Mouse (Mus musculus) limb, embryonic 10.5 days (tissue): ENCODE data around the gene Sptbn1. TPM values are rescaled to one million over a fixed set of nuclear protein-coding genes. Genes with fewer than 3 reads are reported as not detected.

Experiments used
- DNase-seq: peaks from one replicate; pipeline ENCODE4 v3.0.0-alpha.2; 2017; ENCODE audit warnings: low spot score
- H3K27ac ChIP-seq: fragments of 300-500 bp; sonication (generic); 2 replicates; pipeline ENCODE4 v1.5.1; 2016; ENCODE audit warnings: mild to moderate bottlenecking
- H3K27me3 ChIP-seq: fragments of 300-500 bp; sonication (generic); 2 replicates; pipeline ENCODE4 v1.6.1; 2016; ENCODE audit warnings: low read depth, mild to moderate bottlenecking; ENCODE audit not compliant: poor library complexity, severe bottlenecking
- H3K36me3 ChIP-seq: fragments of 300-500 bp; sonication (generic); 2 replicates; pipeline ENCODE4 v1.6.1; 2016; ENCODE audit warnings: mild to moderate bottlenecking, moderate library complexity
- H3K4me1 ChIP-seq: fragments of 300-500 bp; sonication (generic); 2 replicates; pipeline ENCODE4 v1.6.1; 2016
- H3K4me3 ChIP-seq: fragments of 300-500 bp; sonication (generic); 2 replicates; pipeline ENCODE4 v1.5.1; 2016; ENCODE audit warnings: mild to moderate bottlenecking, moderate library complexity
- H3K9me3 ChIP-seq: fragments of 300-500 bp; sonication (generic); replicated peaks from 2 replicates; pipeline ENCODE4 v1.6.1; 2016; ENCODE audit warnings: mild to moderate bottlenecking
- WGBS: fragments of 180-500 bp; shearing (Covaris S2); methylation state at CpG from one replicate; pipeline ENCODE4 v1.1.7; 2016; 5-methylcytosine and 5-hydroxymethylcytosine counted together
- polyA plus RNA-seq: library from polyadenylated mRNA; unstranded; fragments of >200 nt; fragmentation: Nextera tagmentation; extraction: Ambion mirVana; gene quantifications from 2 replicates; pipeline ENCODE4 v1.2.1, GENCODE M21; 2016

Gene Sptbn1
- polyA plus RNA-seq, 1 experiment from 2014 or later, result 64.1 TPM

GRCm38 (mm10) chr11:30224599-30224998, 43.4 kb downstream of the Sptbn1 start:
- H3K4me3 ChIP-seq, result no peak overlapping the region
- DNase-seq, result no peak
- no peaks in the 10 kb centered on the region for H3K36me3 ChIP-seq
- H3K4me1 ChIP-seq, result no peaks in the 10 kb centered on the region; the same call in 1 of the 2 replicates
- no peaks in the 10 kb centered on the region for H3K27me3 ChIP-seq
- no peaks in the 10 kb centered on the region for H3K9me3 ChIP-seq
- H3K27ac ChIP-seq, result no peak overlapping the region

- no peak for DNase-seq
- Histone ChIP-seq H3K4me3 (no peak overlapping the region), H3K27me3 (no peaks in the 10 kb centered on the region), H3K9me3 (no peaks in the 10 kb centered on the region), H3K4me1 (no peaks in the 10 kb centered on the region; the same call in 1 of the 2 replicates), H3K36me3 (0 out of 2 replicates have a peak, but pooled peaks cover 3% of the 10 kb centered on the region), H3K27ac (no peak overlapping the region)
- WGBS, result 33% methylated on average over 2 of the region's 2 CpGs
These were observed 45.3 kb downstream of the Sptbn1 start for GRCm38 (mm10) chr11:30222636-30223035.

- 84% methylated on average over 5 of the region's 5 CpGs for WGBS
These were observed 46.9 kb downstream of the Sptbn1 start for GRCm38 (mm10) chr11:30221043-30221442.

GRCm38 (mm10) chr11:30218386-30218785, 49.6 kb downstream of the Sptbn1 start:
- no peaks in the 10 kb centered on the region; the same call in 1 of the 2 replicates for H3K4me1 ChIP-seq
- H3K27ac ChIP-seq, result no peak overlapping the region
- no peaks in the 10 kb centered on the region for H3K9me3 ChIP-seq
- DNase-seq, result no peak
- H3K36me3 ChIP-seq, result 0 out of 2 replicates have a peak, but pooled peaks cover 3% of the 10 kb centered on the region
- no peaks in the 10 kb centered on the region for H3K27me3 ChIP-seq
- 86% methylated on average over 1 of the region's 1 CpGs for whole genome bisulfite sequencing
- H3K4me3 ChIP-seq, result no peak overlapping the region

More at GRCm38 (mm10) chr11:30221043-30221442, 46.9 kb downstream of the Sptbn1 start:
- DNase-seq, result no peak
- Histone ChIP-seq H3K27me3 (no peaks in the 10 kb centered on the region), H3K27ac (no peak overlapping the region), H3K4me3 (no peak overlapping the region), H3K9me3 (no peaks in the 10 kb centered on the region), H3K4me1 (no peaks in the 10 kb centered on the region; the same call in 1 of the 2 replicates), H3K36me3 (0 out of 2 replicates have a peak, but pooled peaks cover 3% of the 10 kb centered on the region)

GRCm38 (mm10) chr11:30217496-30217895, 50.5 kb downstream of the Sptbn1 start:
- H3K27ac ChIP-seq, result no peak overlapping the region
- H3K36me3 ChIP-seq, result 0 out of 2 replicates have a peak, but pooled peaks cover 3% of the 10 kb centered on the region
- H3K27me3 ChIP-seq, result no peaks in the 10 kb centered on the region
- no peaks in the 10 kb centered on the region; the same call in none of the 2 replicates for H3K4me1 ChIP-seq
- WGBS, result 48% methylated on average over 1 of the region's 1 CpGs
- no peak for DNase-seq
- no peaks in the 10 kb centered on the region for H3K9me3 ChIP-seq
- H3K4me3 ChIP-seq, result no peak overlapping the region

- Histone ChIP-seq H3K27ac (no peak overlapping the region), H3K4me3 (no peak overlapping the region), H3K27me3 (no peaks in the 10 kb centered on the region), H3K4me1 (peaks cover 13% of the 10 kb centered on the region), H3K36me3 (0 out of 2 replicates have a peak, but pooled peaks cover 3% of the 10 kb centered on the region), H3K9me3 (no peaks in the 10 kb centered on the region)
- 43% methylated on average over 5 of the region's 5 CpGs for WGBS
- no peak for DNase-seq
These were observed 56.1 kb downstream of the Sptbn1 start for GRCm38 (mm10) chr11:30211663-30212416.

GRCm38 (mm10) chr11:30211141-30211540, 56.8 kb downstream of the Sptbn1 start:
- no peaks in the 10 kb centered on the region for H3K9me3 ChIP-seq
- WGBS, result 71% methylated on average over 3 of the region's 3 CpGs
- H3K4me3 ChIP-seq, result no peak overlapping the region
- DNase-seq, result no peak
- 0 out of 2 replicates have a peak, but pooled peaks cover 3% of the 10 kb centered on the region for H3K36me3 ChIP-seq
- no peaks in the 10 kb centered on the region for H3K27me3 ChIP-seq
- no peak overlapping the region for H3K27ac ChIP-seq
- H3K4me1 ChIP-seq, result peaks cover 13% of the 10 kb centered on the region

- 0 out of 2 replicates have a peak, but pooled peaks cover 3% of the 10 kb centered on the region for H3K36me3 ChIP-seq
- H3K4me1 ChIP-seq, result peaks cover 13% of the 10 kb centered on the region
- no peak overlapping the region for H3K4me3 ChIP-seq
- no peaks in the 10 kb centered on the region for H3K9me3 ChIP-seq
- no peak overlapping the region for H3K27ac ChIP-seq
- no peak for DNase-seq
- 90% methylated on average over 6 of the region's 6 CpGs for WGBS
- no peaks in the 10 kb centered on the region for H3K27me3 ChIP-seq
These were observed 57.7 kb downstream of the Sptbn1 start for GRCm38 (mm10) chr11:30210100-30210811.

GRCm38 (mm10) chr11:30209495-30209894, 58.5 kb downstream of the Sptbn1 start:
- no peak overlapping the region for H3K4me3 ChIP-seq
- H3K27ac ChIP-seq, result no peak overlapping the region
- H3K27me3 ChIP-seq, result no peaks in the 10 kb centered on the region
- DNase-seq, result no peak
- WGBS, result 94% methylated on average over 4 of the region's 4 CpGs
- 0 out of 2 replicates have a peak, but pooled peaks cover 3% of the 10 kb centered on the region for H3K36me3 ChIP-seq
- peaks cover 13% of the 10 kb centered on the region for H3K4me1 ChIP-seq
- H3K9me3 ChIP-seq, result no peaks in the 10 kb centered on the region

GRCm38 (mm10) chr11:30204398-30204797, 63.6 kb downstream of the Sptbn1 start:
- no peak for DNase-seq
- Histone ChIP-seq H3K27ac (no peak overlapping the region), H3K4me3 (no peak overlapping the region), H3K4me1 (no peaks in the 10 kb centered on the region), H3K9me3 (no peaks in the 10 kb centered on the region), H3K27me3 (no peaks in the 10 kb centered on the region), H3K36me3 (0 out of 2 replicates have a peak, but pooled peaks cover 3% of the 10 kb centered on the region)

- H3K27ac ChIP-seq, result no peak overlapping the region
- no peaks in the 10 kb centered on the region for H3K27me3 ChIP-seq
- H3K4me1 ChIP-seq, result peaks cover 29% of the 10 kb centered on the region
- H3K36me3 ChIP-seq, result no peaks in the 10 kb centered on the region
- H3K9me3 ChIP-seq, result no peaks in the 10 kb centered on the region
- no peak overlapping the region for H3K4me3 ChIP-seq
- no peak for DNase-seq
These were observed 67.6 kb downstream of the Sptbn1 start for GRCm38 (mm10) chr11:30200391-30200790.

GRCm38 (mm10) chr11:30198091-30198675, 69.8 kb downstream of the Sptbn1 start:
- Histone ChIP-seq H3K4me1 (peaks cover 33% of the 10 kb centered on the region), H3K9me3 (no peaks in the 10 kb centered on the region), H3K4me3 (peak overlapping the region; percentile 67), H3K36me3 (no peaks in the 10 kb centered on the region), H3K27ac (peak overlapping the region; percentile 90), H3K27me3 (no peaks in the 10 kb centered on the region)
- under 1% methylated on average over 34 of the region's 34 CpGs for WGBS
- DNase-seq, result peak; percentile 89
